Mouse (Mus musculus) WW6 (cell line): ENCODE measurements around the gene Id4.

Source experiments
- DNase-seq: peaks from one replicate; pipeline ENCODE4 v3.0.0-alpha.2; 2013; ENCODE audit warnings: low read depth, low spot score

Gene Id4

DNA sequence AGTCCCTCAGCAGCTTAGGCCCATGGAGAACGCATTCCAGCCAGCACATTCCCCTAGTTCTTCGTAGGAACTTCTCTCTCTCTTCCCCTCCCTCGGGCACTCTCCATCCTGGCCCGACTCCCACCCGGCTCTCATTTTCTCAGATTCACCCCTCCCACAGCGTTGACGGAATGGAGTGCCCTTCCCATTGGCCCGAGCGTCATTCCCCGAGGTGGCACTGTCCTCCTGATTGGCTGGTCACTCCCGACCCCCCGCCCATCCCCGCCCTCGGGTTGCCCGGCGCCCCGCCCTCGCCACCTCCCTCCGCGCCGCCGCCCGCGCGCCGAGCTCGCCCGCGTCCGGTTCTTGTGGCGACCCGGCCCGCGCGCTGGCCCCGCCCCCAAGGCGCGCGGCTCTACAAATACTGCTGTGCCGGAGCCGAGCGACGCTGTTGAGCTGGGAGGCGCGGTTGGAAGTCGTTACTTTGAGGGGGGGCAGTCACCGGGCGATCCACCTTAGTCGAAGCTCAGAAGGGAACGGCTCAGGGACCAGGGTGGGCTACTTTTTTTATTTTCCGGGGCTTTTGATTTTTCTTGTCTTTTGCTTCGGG, at the start of gene Id4:
Id4 (plus strand) TSS at position 539 of the 589 bp plus-strand sequence.
- DNase-seq: peak; percentile 88

DNA sequence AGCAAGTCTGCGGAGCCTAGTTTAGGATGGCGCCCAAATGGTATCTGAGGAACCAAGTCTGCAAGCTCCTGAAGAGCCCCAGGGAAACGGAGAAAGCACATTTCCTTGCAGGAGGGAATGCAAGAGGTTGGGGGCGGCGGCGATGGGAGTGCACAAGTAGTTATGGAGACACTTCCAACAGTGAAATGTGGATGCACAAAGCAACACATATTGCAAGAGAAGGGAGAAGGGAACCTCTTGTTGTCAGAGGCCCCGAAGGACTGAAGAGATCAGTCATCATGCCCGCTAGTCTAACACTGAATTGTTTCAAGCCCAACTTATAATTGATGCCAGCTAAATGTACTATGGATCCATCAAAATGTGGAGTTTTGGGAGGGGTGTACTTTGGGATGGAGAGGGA, 33.9 kb upstream of the Id4 start:
- DNase-seq: no peak

GRCm38 (mm10) chr13:48227712-48228111, 33.3 kb upstream of the Id4 start:
- DNase-seq: peak; percentile 75

GRCm38 (mm10) chr13:48228114-48228513, 32.9 kb upstream of the Id4 start:
- DNase-seq: no peak

GRCm38 (mm10) chr13:48230996-48231395, 30.0 kb upstream of the Id4 start:
- no peak for DNase-seq

DNA sequence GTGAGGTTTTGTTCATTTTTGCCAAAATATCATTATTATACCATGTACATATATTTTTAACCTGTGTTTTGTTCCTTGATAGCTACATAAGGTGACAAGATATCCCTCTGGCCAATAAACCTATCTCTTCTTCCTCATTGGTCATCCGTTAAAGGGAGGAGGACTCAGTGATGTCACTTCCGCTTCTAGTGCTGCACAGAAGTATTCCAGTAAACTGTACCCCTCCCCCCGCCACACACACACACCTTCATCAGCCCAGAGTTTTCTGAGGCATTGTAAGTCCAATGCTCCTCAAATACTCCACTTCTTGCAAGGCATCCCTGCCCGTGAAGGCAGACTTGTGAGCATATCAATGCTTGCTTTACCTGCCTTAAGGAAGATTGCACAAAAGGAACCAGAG, 24.6 kb upstream of the Id4 start:
- no peak for DNase-seq

DNA sequence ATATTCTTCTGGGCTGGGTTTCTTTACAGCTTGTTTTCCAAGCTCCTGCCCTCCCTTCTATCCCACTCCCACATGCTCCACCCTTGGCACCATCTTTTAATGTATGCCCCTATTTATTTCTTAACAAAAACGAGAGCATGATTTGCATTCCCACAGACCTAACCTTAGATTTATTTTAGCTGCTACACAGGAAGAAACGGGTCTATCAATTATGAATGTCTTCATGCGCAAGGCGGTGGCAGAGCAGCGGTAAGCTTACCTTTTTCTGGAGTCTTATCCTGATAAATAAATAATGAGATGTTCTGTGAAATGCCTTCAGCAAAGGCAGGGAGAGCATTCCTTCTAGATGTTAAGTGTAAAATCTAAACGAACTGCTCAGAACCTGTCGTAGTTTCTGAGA, 24.2 kb upstream of the Id4 start:
- no peak for DNase-seq

- DNase-seq: no peak
Measured at GRCm38 (mm10) chr13:48237516-48237915, 23.5 kb upstream of the Id4 start.

DNA sequence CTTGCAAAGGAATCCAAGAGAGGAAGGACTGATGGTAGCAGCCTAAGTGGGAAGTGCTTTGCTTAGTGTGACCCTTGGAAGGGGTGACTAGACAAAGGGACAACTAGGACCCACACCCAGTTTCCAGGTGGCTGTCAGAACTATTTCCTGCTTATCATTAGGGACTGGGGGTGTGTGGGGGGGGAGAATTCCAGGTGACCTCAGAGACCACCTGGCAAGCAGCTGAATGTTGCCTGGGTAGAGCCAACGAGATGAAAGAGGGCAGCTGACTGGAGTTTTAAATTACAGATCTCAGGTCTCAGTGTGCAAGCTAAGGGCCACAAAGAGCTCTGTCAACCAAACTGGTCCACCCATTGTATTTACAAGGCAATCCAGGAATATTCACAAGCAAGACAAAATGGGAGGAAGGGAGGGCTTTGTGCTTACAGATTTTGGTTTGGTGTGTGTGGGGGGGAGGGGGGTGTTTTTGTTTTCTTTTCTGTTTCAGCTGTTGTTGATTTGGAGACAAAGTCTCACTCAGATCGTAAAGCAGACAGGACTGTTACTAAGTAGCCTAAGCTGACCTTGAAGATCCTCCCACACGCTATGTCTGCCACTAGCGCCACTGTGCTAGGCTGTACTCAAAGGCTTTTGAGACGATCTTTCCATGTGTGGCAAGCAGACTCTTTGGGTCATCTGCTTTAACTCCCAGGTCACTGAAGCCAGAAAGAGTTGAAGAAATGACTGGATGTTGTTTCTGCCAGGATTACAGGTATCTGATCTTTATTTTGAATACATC, 15.6 kb upstream of the Id4 start:
- DNase-seq: no peak

GRCm38 (mm10) chr13:48252559-48252958, 8.5 kb upstream of the Id4 start:
- DNase-seq: no peak

GRCm38 (mm10) chr13:48255026-48255425, 6.0 kb upstream of the Id4 start:
- no peak for DNase-seq

DNA sequence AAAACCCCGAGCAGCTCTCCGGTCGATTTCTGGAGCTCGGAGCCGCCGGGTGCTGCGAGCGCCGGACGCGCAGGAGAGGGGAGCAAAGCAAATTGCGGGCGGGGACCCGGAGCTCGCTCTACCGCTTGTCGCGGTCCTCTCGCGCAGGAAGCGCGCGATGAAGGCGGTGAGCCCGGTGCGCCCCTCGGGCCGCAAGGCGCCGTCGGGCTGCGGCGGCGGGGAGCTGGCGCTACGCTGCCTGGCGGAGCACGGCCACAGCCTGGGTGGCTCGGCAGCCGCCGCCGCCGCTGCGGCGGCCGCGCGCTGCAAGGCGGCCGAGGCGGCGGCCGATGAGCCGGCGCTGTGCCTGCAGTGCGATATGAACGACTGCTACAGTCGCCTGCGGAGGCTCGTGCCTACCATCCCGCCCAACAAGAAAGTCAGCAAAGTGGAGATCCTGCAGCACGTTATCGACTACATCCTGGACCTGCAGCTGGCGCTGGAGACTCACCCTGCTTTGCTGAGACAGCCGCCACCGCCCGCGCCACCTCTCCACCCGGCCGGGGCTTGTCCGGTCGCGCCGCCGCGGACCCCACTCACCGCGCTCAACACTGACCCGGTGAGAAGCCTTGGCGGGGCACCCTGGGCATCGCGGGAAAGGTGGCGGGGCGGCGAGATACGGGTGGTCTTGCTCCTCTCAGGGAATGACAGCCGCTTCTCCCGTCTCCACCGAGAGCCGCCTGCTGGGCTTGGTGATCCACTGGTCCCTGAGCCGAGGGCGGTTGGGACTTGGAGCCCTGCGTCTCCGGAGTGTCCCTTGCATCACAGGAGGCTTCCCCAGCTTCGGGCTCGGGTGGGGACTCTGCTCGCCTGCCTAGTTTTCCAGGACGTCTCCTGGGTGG, 553 bp downstream of the Id4 start:
- DNase-seq: no peak

DNA sequence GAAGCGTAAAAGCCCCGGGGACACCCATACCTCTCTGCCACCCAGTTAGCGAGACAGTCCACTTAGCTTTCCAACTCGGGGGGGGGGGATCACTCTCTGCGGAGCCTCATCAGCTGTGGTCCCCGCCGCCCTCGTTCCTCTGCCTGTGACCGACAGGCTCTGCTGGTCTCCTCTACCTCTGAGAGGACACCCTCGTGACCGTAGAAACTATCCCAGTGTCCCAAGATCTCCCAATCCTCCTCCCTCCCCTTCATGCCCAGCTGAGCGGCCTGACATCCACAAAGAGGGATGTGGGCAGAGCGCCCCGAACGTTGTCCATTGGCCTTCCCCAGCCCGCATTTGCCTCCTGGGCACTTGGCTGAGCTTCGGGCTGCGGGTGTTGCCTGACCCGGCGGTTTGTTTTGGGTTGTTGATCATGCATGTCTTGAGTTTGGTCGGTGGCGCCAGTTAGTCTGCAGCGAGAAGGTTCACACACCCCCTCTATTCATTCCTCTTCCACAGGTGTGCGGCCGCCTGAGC, 1.5 kb downstream of the Id4 start:
- no peak for DNase-seq

DNA sequence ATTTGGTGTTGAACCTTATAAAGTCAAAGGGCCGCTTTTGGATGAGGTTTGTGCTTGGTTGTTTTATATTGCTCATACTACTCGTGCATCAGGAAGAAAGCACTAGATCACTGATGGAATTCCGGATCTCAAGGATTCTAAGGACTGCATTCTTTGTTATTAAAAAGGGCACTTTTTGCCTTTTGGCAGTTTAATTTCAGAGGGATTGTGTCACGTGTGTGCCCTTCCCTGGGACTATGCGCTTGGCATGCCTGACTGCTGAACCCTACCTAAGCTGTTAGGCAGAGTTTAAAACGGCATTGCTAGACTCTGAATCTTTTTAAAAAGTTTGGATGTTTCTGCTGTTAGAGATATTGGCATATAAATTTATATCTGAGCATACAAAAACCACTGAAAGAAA, 4.0 kb downstream of the Id4 start:
- DNase-seq: no peak

- no peak for DNase-seq
Measured at GRCm38 (mm10) chr13:48273451-48274069, 12.5 kb downstream of the Id4 start.

- no peak for DNase-seq
Measured at GRCm38 (mm10) chr13:48274107-48274506, 13.1 kb downstream of the Id4 start.

DNA sequence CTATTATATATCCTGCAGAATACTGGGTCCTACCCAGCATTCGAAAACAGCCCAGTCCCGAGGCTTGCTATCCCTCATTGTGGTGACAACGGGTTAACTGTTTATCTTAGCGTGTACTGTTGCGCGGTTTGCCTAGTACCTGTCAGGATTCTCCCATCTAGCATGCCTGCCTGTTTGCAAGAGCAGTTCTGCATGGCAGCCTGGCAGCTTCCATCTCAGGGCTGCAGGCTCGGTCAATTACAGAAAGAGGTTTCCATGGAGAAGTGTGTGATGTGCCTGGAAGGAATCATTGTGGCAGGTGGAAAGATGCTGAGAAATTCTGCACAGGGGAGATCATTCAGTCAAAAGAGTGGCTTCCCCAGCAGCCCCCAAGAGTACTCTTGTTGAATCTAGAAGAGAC, 16.0 kb downstream of the Id4 start:
- DNase-seq: no peak

DNA sequence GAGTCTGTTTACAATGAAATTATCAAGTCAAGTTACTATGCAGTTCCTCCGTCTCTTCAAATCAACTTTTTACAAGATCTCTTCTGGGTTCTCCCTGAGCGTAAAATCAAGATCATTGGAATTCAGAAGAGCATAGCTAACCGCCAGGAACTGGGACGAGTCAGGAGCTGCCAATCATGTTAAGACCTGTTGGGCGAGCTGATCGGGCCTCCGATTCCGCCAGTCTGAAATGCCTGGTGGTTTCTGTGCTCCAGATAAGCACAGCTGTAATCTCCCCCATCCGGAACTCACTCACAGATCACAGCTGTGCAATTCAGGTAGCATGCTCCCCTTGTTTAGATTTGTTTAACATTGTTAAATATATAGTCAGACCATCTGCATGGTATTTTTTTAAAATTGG, 23.4 kb downstream of the Id4 start:
- no peak for DNase-seq

GRCm38 (mm10) chr13:48284918-48285693, 24.1 kb downstream of the Id4 start:
- DNase-seq: no peak

GRCm38 (mm10) chr13:48290427-48290826, 29.4 kb downstream of the Id4 start:
- no peak for DNase-seq

GRCm38 (mm10) chr13:48314500-48314899, 53.5 kb downstream of the Id4 start:
- no peak for DNase-seq
